Mouse (Mus musculus) adrenal gland, postnatal 25 days (tissue): ENCODE results near the gene Slc4a5. TPM values are rescaled to one million over a fixed set of nuclear protein-coding genes. Genes with fewer than 3 reads are reported as not detected.

Experiments
- DNase-seq: peaks from one replicate; pipeline ENCODE4 v3.0.0; 2021; ENCODE audit warnings: mixed read lengths
- long read RNA-seq: library from polyadenylated mRNA; stranded (forward); transcript quantifications from one replicate; pipeline ENCODE4 v2.0.0, GENCODE M21; 2021
- total RNA-seq: library from RNA; stranded (reverse); gene quantifications from 2 replicates; pipeline ENCODE4 v1.2.3, GENCODE M21; 2021

Gene Slc4a5
- 0.12 TPM in 1 of 2 replicates, not detected in the other for total RNA-seq
- long read RNA-seq: 0 reads

DNA sequence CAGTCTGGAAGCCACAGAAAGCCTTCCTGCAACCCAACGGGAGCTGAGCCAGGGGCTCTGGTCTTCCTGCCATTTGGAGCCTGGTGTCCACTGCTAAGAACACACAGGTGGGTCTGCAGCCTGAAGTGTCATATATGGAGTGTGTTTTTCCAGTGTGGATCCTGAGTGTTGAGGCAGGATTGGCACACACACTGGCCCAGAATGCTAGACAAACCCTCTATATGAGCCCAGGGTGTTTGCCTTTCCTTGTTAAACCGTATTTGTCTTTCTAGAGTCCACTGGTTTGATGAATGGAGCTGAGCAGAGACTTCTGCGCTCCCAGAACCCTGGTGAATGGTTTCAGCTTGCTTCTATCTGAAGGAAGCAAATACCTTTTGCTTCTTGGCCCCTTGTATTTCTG lies at the start of gene Slc4a5:
TSS of gene Slc4a5 (plus strand) at position 15 of the 400 bp plus-strand sequence.
- no peak for DNase-seq

DNA sequence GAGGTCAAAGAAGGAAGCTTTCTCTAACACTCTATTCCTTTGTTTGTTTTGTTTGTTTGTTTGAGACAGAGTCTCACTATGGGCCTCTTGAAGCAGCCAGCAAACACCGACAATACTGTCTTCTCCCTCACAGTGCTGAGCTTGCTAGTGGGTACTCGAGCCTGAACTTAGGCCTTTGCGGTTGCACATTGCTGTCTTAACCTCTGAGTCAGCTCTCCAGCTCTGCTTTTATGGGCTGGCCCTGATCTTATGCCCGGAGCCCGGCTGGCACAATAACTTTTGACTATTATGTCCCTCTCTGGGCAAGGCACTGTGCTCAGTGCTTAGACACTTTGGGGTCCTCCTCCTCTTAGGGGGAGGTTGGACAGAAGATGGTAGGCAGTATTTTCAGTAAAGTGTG lies 49.8 kb upstream of the Slc4a5 start:
- peak; percentile 38 for DNase-seq

DNA sequence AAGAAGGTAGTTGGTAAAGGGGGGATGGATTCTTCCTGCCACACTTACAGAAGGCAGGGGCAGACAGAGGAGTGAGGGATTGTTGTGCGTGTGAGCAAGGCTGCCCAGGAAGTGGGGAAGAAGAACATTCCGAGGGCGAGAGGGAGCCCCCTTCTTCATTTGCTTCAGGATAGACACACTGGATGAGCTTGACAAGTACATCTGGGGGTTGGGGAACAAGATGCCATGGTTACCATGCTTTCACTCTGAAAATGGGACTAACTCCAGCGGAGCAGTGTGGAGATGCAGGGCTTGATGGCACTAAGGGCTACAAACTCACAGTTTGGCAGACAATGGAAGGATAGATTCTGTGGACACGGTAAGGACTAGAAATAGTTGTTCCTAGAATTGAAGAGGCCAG lies 48.6 kb upstream of the Slc4a5 start:
- DNase-seq: no peak

DNA sequence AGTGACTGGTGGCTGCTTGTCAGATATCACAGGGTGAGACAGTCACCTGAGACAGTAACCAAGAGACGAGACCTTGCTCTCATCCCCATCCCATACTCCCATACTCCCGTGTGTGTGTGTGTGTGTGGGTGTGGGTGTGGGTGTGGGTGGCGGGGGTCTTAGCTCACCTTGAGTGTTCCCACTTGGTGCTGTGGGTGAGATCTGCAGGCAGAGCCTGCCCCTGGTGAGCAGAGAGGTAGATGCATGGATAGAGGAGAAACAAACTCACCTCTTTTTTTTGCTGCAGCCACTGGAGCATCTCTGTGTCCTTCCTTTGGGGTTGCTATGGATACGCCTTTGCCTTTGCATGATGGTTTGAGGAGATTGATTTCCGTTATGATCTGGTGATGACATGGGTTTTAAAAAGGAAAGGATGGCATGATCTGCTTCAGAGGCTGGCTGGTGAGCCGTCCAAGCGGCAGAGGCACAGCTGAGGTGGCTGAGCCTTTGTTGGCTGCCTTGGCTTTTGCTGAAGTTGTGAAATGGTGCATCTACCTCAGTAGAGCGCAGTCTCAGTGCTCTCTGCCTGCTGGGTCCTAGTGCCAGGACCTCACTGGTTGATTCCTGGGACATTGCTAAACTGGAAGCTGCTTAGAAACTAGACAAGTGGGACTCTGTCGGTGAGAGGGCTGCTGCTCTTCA lies 47.2 kb upstream of the Slc4a5 start:
- DNase-seq: peak; percentile 1

DNA sequence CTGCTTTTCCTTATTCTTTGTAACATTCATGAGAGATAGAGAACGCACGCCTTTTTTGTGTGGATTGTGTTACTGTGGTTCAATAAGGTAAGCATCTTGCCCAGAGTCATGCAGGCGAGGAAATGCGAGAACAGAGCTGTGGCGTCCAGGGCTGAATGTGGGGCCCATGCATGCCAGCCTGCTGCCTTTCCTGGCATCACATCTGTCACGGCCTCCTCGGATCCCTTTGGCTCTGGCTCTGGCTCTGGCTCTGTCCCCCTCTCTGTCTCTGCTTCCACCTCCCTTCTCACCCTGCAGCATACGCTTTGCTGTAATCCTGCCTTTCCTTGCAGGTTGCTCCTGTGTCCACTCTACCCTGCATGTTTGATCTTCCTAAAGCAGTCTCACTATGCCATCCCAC lies 43.6 kb upstream of the Slc4a5 start:
- DNase-seq: no peak

DNA sequence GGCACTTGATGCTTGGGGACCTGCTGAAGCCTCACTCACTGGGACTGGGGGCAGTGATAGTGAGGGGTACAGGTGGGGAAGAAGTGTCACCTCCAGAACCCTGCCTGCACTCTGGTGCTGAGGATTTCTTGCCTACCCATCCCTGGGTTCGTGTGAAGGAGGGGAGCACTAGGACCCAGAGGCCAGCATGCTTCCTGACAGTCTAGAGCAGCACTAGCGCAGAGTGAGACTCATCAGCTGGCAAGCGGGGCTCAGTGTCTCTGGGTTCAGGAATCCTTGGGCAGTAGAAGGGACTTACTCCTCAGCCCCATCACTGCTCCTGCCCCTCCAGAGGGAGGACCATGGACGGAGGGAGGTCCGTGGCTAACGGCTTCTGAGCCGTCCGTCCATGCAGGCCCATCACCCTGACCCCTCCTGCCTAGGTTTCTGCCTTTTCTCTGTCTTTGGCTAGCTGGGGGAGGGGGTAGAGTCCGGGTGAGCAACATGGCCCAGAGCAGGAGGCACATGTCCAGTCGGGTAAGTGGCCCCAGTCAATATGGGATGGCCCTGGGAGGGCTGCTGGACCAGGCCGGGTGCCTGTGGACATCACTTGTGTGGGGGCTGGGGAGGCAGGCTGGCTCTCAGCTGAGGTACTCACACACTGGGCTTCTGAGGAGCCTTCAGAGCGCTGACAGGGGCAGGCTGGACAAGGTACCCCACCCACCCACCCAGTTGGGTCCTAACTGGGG lies 40.1 kb upstream of the Slc4a5 start:
- DNase-seq: peak; percentile 62

DNA sequence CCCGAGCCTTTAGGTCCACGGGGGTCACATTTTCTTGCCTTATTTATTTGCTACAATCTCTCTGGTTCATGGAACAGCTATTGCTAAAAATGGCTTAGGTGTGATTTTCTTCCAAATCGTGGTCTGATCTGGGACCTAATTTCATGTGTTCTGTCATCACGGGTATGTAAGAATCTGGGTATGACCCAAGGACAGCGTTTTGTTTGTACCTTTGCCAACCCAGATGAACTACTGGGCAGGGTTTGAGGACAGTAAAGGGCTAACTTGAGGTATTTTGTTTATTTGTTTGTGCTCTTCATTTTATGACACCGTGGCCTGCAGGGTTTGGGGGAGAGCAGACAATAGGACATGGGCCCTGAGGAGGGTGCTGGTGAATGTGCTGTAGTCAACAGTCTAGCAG lies 39.0 kb upstream of the Slc4a5 start:
- no peak for DNase-seq

DNA sequence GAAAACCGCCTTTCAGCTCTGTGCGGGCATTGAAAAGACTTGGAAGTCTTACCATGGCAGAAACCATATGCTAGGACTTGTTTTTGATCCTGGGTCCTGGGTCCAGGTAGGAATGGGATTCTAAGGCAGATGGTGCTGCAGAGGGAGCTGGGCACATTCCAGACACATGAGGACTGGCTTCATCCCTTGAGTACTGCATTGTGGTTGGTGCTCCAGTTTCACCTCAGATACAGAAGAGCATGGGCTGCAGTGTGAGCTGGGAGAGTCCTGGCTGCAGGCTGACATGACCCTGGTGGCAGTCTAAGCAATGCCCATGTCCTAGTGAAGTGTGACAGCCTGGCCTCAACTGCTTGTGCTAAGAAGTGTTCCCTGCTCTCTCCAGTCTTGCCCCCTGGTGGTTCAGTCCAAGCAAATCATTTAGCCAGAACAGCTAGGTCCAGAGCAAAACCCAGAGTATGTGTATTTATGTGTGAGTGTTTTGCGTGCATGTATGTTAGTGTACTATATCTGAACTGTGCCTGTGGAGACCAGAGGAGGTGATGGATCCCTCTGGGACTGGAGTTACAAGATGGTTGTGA lies 34.7 kb upstream of the Slc4a5 start:
- no peak for DNase-seq

DNA sequence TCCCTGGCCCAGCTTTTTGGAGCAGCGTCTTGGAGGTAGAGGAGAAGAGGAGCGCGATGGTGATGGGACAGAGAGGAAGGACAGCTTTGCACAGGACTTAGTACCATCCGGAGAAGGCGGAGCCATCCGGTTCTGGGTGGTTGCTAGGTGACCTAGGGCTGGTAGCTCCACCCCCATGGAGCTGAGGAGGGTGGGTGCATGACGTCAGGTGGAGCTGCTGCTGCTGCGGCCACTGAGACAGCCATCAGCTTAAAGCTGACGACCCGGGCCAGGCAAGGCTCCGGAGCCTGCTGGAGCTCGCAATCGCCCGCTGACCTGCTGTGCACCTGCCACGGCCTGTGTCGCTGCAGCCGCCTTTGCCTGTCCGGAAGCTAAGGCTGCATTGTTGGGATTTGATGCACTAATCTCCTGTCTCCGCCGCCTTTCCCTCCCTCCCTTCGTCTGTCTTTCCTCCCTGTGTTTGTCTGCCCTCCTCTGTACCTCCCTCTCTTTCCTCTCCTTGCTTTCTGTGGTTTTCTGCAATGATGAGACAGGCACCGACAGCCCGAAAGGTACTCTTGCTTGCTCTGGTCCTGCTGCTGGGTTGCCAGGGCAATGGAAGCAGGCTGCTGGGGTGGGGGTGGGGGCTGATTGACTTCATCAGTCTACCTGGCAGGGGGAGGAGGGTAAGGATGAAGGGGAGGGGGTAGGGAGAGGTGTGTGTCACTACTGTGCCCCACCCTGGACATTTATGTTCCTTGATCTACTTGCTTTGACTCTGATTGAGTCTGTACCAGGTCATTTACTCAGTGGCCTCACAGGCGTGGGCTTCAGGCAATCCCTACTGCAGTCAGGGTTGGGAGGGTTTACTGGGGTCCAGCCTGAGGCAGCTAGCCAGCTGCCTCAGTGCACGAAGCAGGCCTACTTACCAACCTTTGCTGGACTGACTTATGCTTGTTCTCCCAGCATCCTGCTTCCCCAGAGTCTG lies 33.5 kb upstream of the Slc4a5 start:
- DNase-seq: peak; percentile 55

DNA sequence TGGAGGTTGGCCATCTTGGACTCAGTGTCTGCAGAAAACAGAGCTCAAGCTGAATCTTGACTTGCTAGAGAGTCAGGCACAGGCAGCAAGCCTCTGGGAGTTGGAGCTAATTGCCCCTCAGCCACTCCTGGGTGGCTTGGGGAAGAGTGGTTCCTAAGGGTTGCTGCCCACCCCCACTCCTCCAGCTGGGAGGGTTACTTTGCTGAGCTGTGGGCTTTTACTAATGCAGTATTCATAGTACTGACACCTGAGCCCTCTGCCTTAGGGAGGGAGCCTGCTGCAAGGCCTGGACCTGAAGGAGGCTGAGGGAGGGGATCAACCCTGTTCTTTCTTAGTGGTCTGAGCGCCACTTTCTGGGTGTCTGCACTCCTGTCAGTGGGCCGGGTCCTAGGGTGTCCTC lies 32.7 kb upstream of the Slc4a5 start:
- no peak for DNase-seq

DNA sequence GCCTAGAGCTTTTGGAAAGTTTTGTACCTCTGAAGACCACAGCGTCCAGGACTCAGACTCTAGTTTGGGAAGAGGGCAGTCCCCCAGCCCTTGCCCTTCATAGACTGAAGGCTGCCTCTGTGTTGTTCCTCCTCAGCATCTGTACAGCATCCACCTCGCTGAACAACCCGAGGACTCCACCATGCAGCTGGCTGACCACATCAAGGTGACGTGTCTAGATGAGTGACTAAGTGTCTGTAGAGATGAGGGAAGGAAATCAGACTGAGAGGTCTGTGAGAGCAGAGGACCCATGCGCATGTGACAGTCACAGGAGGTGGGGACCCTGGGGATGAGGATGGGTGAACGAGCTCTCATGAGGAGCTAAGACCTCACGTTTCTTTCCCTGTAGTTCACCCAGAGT lies 26.1 kb upstream of the Slc4a5 start:
- no peak for DNase-seq

DNA sequence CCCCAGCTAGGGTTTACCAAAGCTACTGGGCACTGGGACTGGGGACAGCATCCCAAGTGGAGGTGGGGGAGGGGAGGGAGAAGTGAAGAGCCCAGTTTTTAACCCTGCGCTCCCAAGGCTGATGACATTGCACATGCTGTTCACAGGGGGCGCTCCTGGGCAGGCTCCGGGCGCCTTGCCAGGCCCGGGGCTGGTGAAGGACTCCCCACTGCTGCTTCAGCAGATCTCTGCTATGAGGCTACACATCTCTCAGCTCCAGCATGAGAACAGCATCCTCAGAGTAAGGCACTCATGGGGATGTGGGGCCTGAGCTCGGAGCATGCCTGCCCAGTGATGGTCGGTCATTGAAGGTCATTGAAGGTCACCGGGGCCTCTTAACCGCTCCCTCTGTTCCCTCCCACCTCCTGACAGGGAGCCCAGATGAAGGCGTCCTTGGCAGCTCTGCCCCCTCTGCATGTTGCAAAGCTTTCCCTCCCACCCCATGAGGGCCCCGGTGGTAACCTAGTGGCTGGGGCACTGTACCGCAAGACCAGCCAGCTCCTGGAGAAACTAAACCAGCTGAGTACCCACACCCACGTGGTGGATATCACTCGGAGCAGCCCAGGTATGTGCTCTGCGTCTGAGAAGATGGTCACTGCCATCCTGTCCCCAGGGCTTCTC lies 22.2 kb upstream of the Slc4a5 start:
- peak; percentile 78 for DNase-seq

DNA sequence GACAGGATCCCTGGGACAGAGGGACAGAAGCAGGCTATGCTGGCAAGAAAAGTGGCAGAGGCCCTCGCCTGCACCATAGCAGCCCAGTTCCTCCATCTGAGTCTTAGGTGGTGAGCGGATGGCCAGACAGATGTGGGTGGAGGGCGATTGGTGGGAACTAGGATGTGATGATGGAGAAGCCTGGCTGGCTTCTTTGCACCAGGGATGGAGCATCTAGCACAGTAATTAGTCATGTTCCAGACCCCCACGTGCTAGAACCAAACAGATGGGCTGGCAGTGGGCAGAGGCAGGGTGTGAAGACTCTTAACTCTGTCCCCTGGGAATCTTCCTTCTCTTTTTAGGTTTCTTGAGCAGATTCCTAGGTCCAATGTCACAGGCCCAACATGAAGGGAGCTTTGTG lies 16.3 kb upstream of the Slc4a5 start:
- no peak for DNase-seq

DNA sequence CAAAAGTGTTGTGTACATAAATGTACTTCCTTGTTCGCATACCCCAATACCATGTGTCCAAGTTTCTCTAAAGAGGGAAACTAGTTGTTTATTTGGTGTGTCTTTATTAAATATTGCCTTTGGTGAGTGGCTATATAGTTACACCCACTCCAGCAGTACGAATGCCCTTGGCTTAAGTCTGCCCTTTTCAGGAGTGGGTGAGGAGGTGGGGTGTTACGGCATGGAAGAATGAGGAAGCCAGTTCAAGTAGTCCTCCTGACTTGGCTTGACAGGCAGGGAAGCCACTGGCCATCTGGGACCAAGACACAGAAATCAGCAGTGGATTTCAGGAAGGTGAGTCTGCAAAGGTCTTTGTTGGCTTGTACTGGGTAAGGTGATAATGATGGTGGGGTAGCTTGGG lies 13.8 kb upstream of the Slc4a5 start:
- DNase-seq: no peak

DNA sequence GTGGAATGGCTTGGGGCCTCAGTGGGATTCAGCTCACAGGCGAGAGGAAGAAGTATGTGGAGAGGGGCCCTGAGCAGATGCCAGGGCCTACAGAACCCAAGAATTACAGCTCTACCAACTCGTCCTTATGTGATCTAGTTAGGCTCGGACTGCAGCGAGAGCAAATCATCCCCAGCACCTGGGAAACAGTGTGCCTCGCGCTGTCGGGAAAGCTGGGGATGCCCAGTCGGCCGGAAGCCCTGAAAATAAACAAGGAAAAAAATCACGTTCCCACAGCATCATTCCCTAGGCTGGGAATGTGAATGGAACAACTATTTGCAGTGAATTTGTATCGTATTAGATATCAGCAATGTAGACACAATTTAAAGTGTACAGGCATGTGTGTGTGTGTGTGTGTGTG lies 13.3 kb upstream of the Slc4a5 start:
- no peak for DNase-seq

DNA sequence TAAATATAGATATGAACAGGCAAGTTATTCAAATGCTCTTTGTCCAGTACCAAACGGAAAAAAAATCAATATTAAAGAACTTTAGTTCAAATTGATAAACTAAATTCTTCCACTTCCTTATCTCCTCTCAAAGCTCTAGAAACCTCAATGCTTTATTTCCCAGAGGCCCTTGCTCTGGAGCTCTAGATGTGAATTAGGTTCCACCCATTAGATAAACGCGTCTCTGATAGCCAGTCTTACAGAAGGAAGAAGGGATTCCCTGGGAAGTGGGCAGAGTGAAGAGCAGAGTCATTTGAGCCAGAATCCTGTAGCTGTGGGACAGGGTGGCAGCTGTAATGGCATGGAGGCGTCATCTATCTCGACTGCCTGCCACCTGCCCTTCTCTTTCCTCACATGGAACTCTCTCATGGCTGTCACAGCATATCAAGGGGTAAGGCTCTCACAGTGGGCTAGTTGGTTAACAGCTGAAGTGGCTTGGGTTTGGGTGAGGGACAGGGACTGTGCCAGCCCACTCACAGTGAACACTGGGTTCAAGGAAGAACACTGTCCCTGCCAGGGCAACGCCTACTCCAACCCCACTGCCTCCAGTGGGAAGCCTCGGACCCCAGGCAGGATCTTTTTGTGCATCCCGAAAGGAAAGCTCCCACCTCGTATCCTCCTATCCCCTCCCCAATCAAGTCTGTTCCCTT lies 12.1 kb upstream of the Slc4a5 start:
- no peak for DNase-seq

DNA sequence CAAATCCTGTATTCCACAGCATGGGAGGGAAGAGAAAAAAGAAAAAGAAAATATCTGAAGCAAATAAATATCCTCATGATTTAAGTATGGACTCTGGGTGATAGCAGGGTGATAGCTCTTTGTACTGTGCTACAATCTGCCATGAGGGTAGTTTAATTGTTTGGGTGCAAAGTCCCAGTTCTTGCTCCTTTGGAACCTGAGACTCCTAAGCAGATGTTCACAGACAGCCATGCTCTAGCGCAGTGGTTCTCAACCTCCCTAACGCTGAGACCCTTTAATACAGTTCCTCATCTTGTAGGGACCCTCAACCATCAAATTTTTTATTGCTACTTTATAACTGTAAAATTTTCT lies 11.6 kb upstream of the Slc4a5 start:
- no peak for DNase-seq

DNA sequence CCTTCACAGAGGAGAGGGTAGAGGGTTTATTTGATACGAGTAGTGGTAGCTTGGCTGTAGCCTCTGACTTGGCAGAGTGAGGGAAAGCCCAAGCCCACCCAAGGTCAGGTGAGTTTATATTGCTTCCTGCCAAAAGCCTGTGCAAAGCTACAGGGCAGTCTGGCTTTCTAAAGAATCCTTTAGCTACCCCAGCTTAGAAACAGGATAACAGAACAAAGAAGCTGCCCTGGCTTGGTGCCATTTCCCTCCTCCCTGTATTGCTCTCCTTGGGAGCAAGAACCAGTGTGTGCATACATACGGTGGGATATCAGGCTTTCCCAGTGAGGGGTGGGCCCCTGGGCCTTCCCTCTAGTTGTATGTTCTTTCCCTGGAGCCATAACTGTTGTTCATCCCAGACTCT lies 9.1 kb upstream of the Slc4a5 start:
- DNase-seq: no peak

DNA sequence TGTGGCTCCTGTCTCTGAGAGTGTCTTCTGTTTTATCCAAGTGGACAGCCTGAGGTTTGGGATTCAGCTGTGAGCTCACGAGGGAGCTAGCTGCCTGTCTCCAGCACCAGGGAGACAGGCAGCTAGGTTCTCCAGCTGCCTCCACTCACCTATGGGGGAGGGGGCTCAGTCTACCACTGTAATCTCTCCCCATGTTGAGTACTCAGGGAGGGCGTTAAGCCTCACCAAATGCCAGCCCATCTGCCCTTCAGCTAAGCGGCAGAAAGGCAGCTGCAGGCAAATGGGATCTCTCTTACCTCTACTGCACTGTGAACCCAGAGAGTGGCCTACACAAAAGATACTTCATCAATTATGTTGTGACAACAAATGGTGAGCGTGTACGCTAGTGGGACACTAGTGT lies 8.1 kb upstream of the Slc4a5 start:
- no peak for DNase-seq

DNA sequence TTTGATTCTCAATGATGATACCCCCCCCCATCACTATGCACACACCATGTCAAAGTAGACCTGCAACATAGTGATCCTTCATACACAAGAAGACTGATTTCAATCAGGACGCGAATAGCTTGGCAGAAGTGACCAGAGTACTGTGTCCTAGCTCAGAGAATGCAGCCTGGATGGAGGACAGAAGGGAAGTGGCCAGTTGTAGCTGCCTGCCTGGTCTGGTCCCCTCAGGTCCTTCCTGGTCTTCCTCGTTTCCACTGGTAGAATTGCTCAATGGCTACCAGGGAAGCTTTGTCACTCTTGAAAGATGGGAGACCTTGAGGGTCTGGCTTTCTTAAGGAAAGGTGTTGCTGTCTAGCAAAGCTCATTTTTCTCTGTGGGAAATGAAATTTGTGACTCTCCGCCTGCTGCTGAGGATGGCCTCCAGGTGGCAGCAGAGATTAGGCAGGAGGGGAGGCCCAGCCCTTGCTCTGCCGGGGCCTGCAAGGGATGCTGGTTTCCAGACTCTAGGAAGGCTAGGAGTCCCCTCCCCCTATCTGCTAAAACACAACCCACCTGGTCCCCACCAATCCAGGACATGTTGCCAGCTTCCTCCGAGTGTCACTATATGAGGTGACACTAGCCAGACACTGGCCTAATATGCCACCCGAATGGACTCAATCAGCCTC lies 4.5 kb upstream of the Slc4a5 start:
- DNase-seq: peak; percentile 78

DNA sequence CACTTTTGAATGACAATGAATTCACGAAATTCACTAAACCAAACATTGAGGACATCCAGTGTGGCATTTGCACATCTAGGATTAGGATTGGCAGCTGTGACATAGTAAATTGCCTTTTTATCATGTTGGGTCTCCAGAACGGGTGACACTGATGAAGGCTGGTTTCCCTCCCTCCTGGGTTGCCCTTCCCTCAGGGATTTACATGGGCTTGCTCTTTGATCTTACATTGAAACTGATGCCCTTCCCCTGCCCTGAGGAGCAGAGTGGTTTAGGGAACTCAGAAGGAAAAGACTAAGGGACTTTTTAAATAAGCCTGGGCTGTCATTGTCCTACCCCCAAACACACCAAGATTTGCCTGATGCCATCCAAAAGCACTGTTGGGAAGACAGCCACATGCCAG lies 11.9 kb downstream of the Slc4a5 start:
- no peak for DNase-seq
